Mouse (Mus musculus) lung, postnatal 4 days (tissue): Measurements from ENCODE around the gene Defb13.
"Not testable (repeated sequence)": the region's sequence is repeated elsewhere in the genome, so short reads cannot be mapped to it uniquely, and the experiment has no call there.

ENCODE experiments used
- DNase-seq, 2 experiments: peaks; one replicate each; pipeline ENCODE4 v3.0.0; 2021

Defb13 gene

DNA sequence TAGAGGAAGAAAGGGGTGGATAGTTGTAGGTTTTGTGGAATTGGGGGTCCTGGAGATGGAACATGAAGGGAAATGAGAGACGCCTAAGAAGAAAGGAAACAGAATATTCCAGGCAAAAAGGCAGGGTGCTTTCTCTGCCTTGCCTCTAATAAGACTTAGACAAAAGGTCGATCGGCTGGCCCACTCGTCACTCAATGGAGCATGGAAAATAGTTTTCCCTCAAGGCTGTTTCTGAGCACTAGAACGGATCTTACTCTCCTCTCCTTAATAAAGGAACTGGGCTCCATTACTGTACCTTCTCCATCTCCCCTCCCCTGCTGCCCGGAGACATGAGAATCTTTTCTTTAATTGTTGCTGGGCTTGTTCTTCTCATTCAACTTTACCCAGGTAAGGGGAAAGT lies at the start of gene Defb13:
Defb13 (plus strand) TSS at position 301 of the 400 bp plus-strand sequence.
- no peak for DNase-seq

DNA sequence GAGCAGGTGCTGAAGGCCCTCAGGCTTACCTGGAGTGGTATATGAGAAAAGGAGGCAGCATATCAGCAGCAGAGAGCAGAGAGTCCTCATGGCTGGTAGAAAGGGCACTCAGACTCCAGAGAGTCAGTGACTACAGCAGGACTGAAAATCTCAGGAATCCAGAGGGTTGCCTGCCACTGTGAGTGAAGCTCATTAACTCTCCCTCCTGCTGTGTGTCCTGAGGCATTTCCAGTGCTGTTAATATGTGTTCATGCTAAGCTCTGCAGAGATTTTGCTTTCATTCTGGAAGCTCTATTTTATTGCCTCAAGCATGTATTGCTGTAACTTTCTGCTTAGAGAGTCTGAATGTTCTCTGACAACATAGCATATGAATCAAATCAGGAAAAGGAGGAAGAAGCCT lies 40.3 kb upstream of the Defb13 start, which contains the start of gene Defb11:
Defb11 (minus strand) TSS at position 123 of the 400 bp plus-strand sequence.
- not testable (repeated sequence) for DNase-seq

DNA sequence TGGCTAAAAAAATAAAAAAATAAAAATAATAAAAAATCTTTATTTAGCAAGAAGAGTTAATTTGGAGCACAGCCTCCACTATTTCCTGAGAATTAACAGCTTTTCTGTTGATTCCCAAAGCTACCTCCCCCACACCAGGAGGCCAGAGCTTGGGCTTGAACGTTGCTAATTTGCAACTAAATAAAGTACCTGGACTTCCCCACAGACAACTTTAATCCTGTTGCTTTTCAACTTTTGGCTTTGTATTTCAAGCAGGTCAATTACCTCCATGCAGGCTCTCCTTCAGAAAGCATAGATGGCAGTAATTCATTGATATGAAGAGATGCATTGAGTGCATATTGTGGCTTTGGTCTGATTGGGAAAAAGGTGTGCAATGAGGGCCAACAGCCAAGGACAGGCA lies 34.6 kb upstream of the Defb13 start:
- no peak for DNase-seq

DNA sequence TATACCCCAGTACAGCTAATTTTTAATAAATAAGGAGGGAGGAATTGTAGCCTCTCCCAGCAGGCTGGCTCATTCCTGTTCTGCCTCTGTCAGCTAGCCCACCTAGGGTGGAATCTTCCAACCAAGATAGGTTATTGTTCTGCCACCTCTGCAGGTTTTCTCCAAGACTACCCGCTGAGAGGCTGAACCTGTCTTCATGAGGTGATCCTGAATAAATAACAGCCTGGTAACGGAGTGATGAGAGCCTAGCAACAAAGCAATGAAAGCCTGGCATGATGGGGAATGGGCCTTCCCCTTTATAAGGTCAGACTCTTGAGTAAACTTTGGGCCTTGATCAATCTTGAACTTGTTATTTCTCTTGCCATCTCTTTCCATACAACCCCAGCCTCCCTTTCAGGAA lies 34.0 kb upstream of the Defb13 start:
- DNase-seq: no peak

DNA sequence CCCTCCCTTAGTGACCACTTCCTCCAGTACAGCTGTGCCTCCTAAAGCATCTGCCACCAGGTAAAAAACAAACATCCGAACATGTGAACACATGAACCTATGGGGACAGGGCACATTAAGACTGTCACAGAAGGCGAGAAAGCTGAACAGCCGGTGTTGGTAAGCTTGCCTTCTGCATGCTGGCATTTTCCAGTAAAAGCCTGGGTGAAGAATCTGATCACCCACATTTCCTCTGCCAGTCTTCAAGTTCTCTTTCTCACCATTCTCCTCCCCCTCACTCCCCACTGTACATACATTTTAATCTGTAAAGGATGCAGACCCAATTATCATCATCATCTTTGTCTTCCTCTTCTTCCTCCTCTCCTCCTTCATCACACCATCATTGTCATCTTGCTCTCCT lies 30.9 kb upstream of the Defb13 start:
- DNase-seq: no peak

DNA sequence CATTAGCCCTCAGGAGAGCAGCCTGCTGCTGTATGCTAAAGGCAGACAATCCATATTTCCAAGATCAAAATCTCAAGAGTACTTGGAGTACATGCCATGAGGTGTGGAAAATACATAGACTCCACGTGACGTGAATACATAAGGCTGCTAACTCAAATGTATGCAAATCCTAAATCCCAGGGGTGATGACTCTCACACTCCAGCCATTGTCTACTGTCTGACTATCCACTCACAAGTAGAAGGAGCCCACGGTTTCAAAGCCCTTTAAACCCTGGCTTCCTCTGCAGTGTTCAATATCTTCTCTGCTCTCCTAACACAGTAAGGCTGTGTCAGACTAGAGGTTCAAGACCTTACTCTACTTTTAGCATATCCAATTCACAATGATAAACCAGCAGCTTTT lies 15.8 kb upstream of the Defb13 start:
- DNase-seq: not testable (repeated sequence)

DNA sequence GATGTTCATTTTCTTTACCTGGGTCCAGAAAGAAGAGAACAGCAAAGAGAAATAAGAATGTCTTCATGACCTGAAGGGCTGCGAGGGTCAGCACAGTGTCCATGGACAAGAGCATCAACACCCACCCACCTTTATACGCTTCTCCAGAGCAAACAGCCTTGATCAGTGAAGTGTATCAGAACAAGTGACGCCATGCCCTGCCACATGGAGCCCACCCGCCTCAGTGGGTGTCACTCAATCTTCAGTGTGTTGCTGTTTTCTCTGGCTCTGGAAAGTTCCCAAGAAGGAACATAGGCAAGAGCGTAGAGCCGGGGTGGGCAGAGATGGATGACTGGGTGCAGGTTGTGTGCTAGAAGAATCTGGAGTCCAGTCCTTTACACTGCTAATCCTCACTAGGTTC lies 14.0 kb upstream of the Defb13 start, which contains the start of gene Defb15:
Defb15 (minus strand) TSS at position 101 of the 400 bp plus-strand sequence.
- DNase-seq: no peak

DNA sequence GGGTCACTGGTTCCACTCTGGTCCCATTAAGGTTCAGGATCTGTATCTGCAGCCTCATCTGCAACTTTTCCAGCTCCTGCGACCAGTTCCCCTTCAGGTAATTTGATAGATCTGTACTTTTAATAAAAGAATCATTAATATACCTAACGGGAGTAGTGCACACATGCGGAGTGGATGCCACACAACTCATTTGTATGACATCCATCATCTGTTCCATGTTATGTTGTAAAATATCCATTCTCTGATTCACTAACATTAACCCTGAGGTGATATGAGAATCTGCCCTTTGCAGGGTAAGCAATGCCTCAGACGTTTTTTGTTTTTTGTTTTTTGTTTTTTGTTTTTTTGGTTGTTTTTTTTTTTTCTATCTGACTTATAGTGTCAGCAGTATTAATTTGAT lies 8.5 kb upstream of the Defb13 start, which contains the start of gene Defb35:
Defb35 (plus strand) TSS at position 301 of the 400 bp plus-strand sequence.
- DNase-seq: not testable (repeated sequence)

DNA sequence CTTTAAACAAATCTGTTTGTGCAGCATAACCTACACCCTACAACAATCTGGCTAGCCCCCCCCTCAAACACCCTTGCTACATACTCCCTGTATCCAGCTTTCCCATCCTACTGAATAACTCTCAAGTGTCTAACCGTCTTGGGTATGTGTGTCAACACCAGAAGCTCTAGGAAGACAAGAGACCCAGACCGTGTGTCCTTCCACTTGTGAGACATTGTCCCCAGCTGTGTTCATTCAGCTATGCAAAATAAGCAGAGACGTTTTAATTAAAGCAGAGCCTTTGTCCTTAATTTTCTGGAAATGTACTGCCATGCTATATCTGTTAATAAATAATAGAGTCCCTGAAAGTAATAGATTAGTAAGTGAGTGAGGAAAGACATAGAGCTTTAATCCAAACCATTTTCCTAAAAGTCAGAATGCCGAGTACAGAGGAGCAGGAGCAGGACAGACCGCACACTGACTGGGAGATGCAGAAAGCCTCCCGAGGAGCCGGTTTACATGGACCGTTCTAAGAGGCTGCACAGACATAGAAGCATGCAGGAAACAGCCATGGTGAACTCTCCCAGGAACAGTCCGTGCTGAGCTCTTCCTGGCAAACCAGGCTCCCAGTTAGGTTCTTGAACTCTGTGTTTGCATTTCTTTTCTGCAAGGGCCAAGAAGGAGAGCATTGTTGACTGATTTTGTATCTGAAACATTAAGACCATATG lies 902 bp downstream of the Defb13 start:
- no peak for DNase-seq

DNA sequence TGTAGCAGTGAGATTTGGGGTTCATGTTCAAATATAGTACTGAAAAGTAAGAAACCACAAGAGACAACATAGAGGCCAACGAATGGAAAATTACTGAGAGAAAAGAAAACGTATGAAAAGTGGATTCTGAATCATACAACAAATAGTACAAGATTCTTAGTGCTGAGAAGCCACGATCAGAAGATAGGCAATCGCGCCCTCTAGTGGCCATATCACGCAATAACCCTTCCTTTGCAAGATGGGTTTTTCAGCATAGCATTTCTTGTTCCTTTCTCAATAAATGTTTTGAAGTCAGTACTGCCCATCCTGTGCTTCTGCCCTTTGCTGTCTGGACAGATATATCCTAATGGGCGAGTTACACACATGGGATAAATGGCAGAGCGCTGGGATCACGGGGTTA lies 8.8 kb downstream of the Defb13 start:
- peak in 1 of 2 experiments; percentile 12 for DNase-seq

DNA sequence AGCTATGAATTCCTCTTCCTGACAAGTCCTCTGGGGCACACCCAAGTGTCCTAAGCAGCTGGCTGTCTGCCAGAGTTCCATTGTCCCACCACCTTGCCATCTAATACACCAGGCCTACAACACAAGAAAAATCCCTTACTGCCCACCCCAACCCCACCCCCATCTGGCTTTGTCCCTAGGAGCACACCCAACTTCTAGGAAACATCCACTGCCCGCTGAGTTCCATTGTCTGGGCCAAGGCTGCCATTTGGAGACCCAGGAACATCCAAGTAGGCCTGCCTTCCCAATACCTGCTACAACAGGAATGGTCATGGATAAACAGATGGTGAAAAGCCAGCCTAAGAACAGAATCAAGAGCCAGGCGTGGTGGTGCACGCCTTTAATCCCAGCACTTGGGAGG lies 9.8 kb downstream of the Defb13 start:
- DNase-seq: no peak

DNA sequence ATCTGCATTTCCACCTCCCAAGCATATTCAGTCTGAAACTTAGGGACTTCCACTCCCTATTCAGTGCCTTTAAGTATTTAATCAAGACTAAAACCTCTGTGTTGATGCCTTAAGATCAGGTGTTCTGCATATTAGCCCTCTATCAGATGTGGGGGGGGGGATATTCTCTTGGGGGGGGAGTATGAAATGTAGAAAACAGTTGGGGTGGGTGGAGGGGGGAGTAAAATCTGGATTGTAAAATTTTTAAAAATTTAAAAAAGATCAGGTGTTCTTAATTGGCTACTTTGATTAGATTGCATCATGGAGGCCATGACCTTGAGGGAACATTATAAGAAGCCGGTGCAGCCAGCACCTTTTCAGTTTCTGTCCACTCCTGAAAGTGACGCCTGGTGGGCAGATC lies 11.9 kb downstream of the Defb13 start, which contains the start of gene Fam90a1a:
Fam90a1a (plus strand) TSS at position 301 of the 400 bp plus-strand sequence.
- DNase-seq: no peak

DNA sequence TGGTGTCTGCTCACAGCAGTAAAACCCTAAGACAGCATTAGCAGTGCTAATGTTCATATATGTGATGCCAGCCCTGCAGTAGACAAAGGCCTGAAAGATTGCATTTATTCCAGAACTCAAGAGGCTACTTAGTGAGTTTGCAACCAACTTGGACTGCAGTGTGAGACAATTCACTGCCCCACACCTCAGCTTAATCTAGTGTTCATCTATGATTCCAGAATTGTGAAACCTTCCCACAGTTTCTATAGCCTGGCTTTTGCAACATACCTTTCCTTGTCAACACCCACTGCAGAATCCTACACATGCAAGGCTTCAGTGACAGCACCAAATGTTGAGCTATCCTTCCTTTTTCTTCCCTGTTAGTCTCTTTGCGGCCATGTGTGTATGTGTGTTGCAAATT lies 20.1 kb downstream of the Defb13 start:
- DNase-seq: no peak

DNA sequence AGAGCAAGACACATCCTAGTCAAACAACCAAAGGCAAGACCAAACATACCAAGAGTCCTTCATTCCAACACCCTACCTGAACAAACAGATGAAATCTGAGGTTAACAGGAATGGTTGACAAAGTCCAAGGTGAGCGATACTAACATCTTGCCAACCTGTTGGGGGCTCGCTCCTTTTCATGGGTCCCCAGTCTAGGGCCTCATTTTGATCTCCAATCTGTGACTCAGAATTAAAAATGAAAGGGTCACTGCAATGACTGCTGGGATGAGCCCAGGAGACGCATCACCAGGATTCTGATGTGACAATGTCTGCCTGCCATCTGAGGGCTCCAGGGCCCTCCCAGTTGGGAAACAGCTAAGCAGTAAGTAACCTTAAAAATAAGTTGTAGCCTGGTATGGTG lies 22.9 kb downstream of the Defb13 start, which contains the start of gene Ccdc70:
Ccdc70 (plus strand) TSS at position 301 of the 400 bp plus-strand sequence.
- no peak for DNase-seq

DNA sequence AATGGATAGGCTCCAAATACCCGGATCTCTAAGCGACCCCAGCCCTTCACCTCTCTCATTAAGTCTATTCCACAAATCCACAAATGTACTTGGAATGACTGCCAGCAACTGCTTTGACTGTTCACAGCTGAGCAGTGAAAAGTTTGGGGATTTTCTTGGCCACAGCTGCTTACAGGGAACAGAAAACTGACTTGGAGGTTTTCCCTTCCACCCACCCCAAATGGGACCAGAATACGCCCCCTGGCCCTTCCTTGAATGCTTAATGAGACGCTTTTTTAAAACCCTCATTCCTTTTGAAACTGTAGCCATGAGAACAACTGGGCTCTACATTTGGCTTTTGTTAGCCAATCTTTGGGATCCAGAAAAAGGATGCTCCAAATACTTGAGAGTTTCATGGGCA lies 31.6 kb downstream of the Defb13 start:
- DNase-seq: no peak

DNA sequence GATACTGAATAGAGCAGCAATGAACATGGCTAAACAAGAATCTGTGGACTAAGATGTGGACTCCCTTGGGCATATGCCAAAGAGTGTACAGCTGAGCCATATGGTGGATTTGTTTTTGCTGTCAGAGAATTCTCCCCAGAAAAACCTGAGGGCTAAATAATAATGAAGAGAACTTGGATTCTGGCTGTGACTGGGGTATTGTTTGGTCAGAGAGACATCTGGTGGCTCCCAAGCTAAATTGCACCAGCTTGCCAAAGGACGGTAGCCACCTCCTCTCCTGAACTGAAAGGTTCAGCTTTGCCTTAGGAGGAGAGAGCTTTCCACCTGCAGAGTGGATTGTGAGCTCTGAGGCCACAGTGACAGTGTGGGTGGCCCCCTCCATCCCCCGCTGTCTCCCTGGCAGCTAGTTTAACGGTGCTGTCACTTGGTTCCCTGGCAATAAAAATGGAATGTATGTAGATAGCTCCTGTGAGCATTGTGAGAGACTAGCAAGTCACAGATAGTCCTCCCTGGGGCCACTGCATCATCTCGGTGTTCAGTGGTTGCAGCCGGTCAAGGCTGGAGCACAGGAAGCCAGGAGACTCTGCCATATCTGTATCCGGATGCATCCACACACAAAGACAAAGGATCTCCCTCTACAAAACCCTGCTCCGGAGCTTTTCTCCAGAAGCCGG lies 35.2 kb downstream of the Defb13 start:
- no peak for DNase-seq

DNA sequence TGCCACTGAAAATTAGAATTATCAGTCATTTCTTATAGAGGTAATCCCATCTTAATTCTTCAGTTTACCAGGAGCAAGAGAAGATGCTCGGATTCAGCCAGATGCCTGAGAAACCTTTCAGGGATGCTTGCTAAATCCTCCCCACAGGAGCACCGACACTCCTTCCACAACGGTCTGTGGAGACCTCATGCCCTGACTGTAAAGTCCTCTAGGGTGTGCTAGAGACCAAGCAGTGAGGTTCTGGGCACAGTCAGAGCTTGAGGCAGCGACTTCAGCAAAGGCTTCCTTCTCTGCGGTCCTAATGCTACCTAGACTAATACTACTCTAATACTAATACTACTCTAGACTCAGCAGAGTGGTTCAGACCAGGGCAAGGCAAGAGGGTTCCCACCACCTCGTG lies 45.6 kb downstream of the Defb13 start:
- DNase-seq: peak in 1 of 2 experiments; percentile 46

DNA sequence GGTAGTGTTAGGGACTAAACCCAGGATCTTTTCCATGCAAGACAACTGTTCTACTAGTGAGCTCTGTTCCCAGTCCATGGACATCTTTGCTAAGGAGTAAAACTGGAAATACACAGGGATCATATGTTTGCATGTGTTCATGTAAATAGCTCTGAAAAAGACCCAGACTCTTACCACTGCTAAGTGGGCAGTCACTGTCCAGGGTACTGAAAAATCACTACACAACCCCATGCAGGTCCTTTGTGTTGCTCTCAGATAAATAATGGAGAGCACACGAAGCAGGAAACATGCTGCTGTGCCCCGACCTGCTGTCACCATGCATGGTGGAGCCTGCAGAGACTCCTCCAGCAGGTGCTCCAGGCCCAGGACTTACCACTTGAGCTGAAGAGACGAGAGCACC lies 48.6 kb downstream of the Defb13 start:
- no peak for DNase-seq
